Mouse (Mus musculus): ENCODE measurements around the gene Dll4. TPM values are rescaled to one million over a fixed set of nuclear protein-coding genes. Genes with fewer than 3 reads are reported as not detected.

Gene Dll4
- polyA plus RNA-seq, 1 experiment from 2014 or later, result 8.4 TPM

DNA sequence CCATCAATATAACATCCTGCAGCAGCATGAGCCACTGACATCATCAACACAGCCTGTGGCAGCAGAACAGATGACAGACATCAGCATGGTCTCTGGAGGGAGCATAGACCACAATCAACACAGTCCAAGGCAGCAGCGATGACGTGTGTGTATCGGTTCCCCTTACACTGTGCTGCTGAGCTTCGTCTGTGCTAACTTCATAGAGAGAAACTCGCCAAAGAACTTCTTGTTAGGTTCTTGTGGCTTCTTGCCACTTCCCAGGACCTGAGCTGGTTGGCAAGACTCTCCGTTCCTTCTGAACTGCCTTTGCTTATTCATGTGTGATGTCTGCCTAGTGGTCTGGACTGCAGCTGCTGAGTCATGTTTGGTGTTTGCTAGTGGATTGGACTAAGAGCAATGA is 32.7 kb downstream of the Dll4 start:
- no peak overlapping the region for H3K27ac ChIP-seq (ENCODE audit: low read length)
- no peaks in the 10 kb centered on the region for H3K4me1 ChIP-seq (ENCODE audit: control insufficient read depth, insufficient read depth, low read length)
- no peak overlapping the region for H3K9ac ChIP-seq (ENCODE audit: low read depth, low read length)
- no peak for ATAC-seq
- H3K4me2 ChIP-seq (ENCODE audit: low read depth, low read length), result no peak overlapping the region
- H3K9me3 ChIP-seq (ENCODE audit: control insufficient read depth, low read length), result peaks cover 5% of the 10 kb centered on the region; the same call in 1 of the 2 replicates
- 81% methylated on average over 6 of the region's 6 CpGs for WGBS
- H3K4me3 ChIP-seq (ENCODE audit: low read length), result no peak overlapping the region
- no peaks in the 10 kb centered on the region; the same call in 1 of the 2 replicates for H3K27me3 ChIP-seq (replicated peaks; ENCODE audit: control insufficient read depth, insufficient read depth, low read length)
- no peaks in the 10 kb centered on the region for H3K36me3 ChIP-seq (ENCODE audit: control insufficient read depth, insufficient read depth, low read length)

- 71% methylated on average over 2 of the region's 2 CpGs for WGBS
- H3K4me1 ChIP-seq (ENCODE audit: control insufficient read depth, insufficient read depth, low read length), result no peaks in the 10 kb centered on the region
- no peaks in the 10 kb centered on the region for H3K27me3 ChIP-seq (replicated peaks; ENCODE audit: control insufficient read depth, insufficient read depth, low read length)
- no peak overlapping the region for H3K27ac ChIP-seq (ENCODE audit: low read length)
- H3K9ac ChIP-seq (ENCODE audit: low read depth, low read length), result no peak overlapping the region
- H3K4me3 ChIP-seq (ENCODE audit: low read length), result no peak overlapping the region
- no peak overlapping the region for H3K4me2 ChIP-seq (ENCODE audit: low read depth, low read length)
- H3K36me3 ChIP-seq (ENCODE audit: control insufficient read depth, insufficient read depth, low read length), result no peaks in the 10 kb centered on the region
- peaks cover 5% of the 10 kb centered on the region; the same call in 1 of the 2 replicates for H3K9me3 ChIP-seq (ENCODE audit: control insufficient read depth, low read length)
- ATAC-seq, result no peak
Observed at GRCm38 (mm10) chr2:119359721-119360291, 34.2 kb downstream of the Dll4 start.

GRCm38 (mm10) chr2:119364969-119365368 is 39.4 kb downstream of the Dll4 start:
- H3K27me3 ChIP-seq (replicated peaks; ENCODE audit: control insufficient read depth, insufficient read depth, low read length), result no peaks in the 10 kb centered on the region
- H3K27ac ChIP-seq (ENCODE audit: low read length), result no peak overlapping the region
- 83% methylated on average over 3 of the region's 3 CpGs for WGBS
- no peaks in the 10 kb centered on the region for H3K36me3 ChIP-seq (ENCODE audit: control insufficient read depth, insufficient read depth, low read length)
- no peak overlapping the region for H3K4me2 ChIP-seq (ENCODE audit: low read depth, low read length)
- H3K4me3 ChIP-seq (ENCODE audit: low read length), result no peak overlapping the region
- no peak overlapping the region for H3K9ac ChIP-seq (ENCODE audit: low read depth, low read length)
- no peak for ATAC-seq
- H3K4me1 ChIP-seq (ENCODE audit: control insufficient read depth, insufficient read depth, low read length), result 0 out of 2 replicates have a peak, but pooled peaks cover 6% of the 10 kb centered on the region
- H3K9me3 ChIP-seq (ENCODE audit: control insufficient read depth, low read length), result peaks cover 5% of the 10 kb centered on the region; the same call in 1 of the 2 replicates

GRCm38 (mm10) chr2:119367346-119367745 is 41.8 kb downstream of the Dll4 start:
- no peaks in the 10 kb centered on the region for H3K27me3 ChIP-seq (replicated peaks; ENCODE audit: control insufficient read depth, insufficient read depth, low read length)
- WGBS, result 57% methylated on average over 3 of the region's 3 CpGs
- H3K4me1 ChIP-seq (ENCODE audit: control insufficient read depth, insufficient read depth, low read length), result 0 out of 2 replicates have a peak, but pooled peaks cover 6% of the 10 kb centered on the region
- ATAC-seq, result peak; percentile 79
- H3K9ac ChIP-seq (ENCODE audit: low read depth, low read length), result no peak overlapping the region
- no peak overlapping the region for H3K4me3 ChIP-seq (ENCODE audit: low read length)
- no peaks in the 10 kb centered on the region for H3K9me3 ChIP-seq (ENCODE audit: control insufficient read depth, low read length)
- H3K36me3 ChIP-seq (ENCODE audit: control insufficient read depth, insufficient read depth, low read length), result peaks cover 2% of the 10 kb centered on the region; the same call in 1 of the 2 replicates
- H3K27ac ChIP-seq (ENCODE audit: low read length), result no peak overlapping the region
- no peak overlapping the region for H3K4me2 ChIP-seq (ENCODE audit: low read depth, low read length)

DNA sequence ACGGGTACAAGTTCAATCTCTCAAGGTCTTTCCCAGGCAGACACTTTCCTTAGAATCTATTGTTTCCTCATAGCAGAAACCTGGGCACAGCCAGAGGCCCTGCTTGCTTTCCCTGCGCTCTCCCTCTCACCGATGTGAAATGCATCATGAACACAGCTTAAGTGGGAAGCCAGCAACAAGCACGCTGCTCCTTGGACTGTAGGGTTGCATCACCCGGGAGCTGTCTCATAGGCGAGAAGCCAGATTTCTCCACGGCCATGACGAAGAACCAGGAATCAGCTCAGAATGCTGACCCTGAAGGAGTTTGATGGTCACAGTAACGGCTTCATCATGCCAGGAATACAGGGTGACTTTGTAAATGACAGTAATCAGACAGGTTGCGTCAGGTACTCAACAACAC is 44.5 kb downstream of the Dll4 start:
- no peaks in the 10 kb centered on the region for H3K9me3 ChIP-seq (ENCODE audit: control insufficient read depth, low read length)
- H3K4me2 ChIP-seq (ENCODE audit: low read depth, low read length), result no peak overlapping the region
- no peaks in the 10 kb centered on the region for H3K27me3 ChIP-seq (replicated peaks; ENCODE audit: control insufficient read depth, insufficient read depth, low read length)
- 92% methylated on average over 10 of the region's 10 CpGs for WGBS
- H3K4me1 ChIP-seq (ENCODE audit: control insufficient read depth, insufficient read depth, low read length), result 0 out of 2 replicates have a peak, but pooled peaks cover 6% of the 10 kb centered on the region
- H3K4me3 ChIP-seq (ENCODE audit: low read length), result no peak overlapping the region
- no peak overlapping the region for H3K9ac ChIP-seq (ENCODE audit: low read depth, low read length)
- peaks cover 16% of the 10 kb centered on the region for H3K36me3 ChIP-seq (ENCODE audit: control insufficient read depth, insufficient read depth, low read length)
- no peak for ATAC-seq
- no peak overlapping the region for H3K27ac ChIP-seq (ENCODE audit: low read length)

DNA sequence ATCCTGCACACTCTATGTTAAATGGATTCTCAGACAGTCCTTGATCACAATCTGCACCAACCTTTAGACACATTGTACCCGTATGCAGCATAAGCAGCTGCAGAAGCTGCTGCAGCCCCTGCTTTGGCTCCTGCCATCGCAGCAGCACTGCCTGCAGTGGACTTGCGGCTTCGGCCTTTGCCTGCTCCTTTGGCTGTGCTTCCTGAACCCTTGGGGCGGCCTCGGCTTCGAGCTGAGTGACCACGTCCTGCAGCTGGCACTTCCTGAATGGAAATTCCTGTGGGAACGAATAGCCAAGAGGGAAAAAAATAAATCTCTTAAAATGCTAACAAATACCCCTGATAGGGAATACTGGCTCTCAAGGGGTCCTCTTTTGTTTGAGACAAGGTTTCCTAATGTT is 51.7 kb downstream of the Dll4 start:
- Histone ChIP-seq H3K4me2 (ENCODE audit: low read depth, low read length) (no peak overlapping the region), H3K4me1 (ENCODE audit: control insufficient read depth, insufficient read depth, low read length) (no peaks in the 10 kb centered on the region), H3K9me3 (ENCODE audit: control insufficient read depth, low read length) (no peaks in the 10 kb centered on the region), H3K27ac (ENCODE audit: low read length) (no peak overlapping the region), H3K27me3 (replicated peaks; ENCODE audit: control insufficient read depth, insufficient read depth, low read length) (no peaks in the 10 kb centered on the region), H3K4me3 (ENCODE audit: low read length) (no peak overlapping the region), H3K36me3 (ENCODE audit: control insufficient read depth, insufficient read depth, low read length) (peaks cover 45% of the 10 kb centered on the region), H3K9ac (ENCODE audit: low read depth, low read length) (no peak overlapping the region)
- WGBS, result 78% methylated on average over 9 of the region's 9 CpGs
- no peak for ATAC-seq

DNA sequence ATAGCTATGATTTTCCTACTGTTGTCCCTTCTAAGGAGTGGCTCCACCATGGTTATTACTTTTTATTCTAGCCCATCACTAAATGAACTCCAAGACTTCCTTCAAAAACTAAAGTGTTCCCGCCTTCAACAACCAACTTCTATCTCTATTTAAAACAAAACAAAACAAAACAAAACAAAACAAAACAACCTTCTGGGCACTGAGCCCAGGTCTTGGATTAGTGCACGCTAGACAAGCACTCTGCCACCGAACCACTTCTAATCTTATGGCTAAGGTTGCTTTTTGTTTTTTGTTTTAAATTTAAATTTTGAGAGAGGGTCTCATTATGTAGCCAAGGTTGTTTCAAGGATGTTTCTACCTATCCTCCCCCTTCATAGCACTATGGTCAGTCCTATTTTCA is 52.2 kb downstream of the Dll4 start:
- Histone ChIP-seq H3K4me3 (ENCODE audit: low read length) (no peak overlapping the region), H3K27me3 (replicated peaks; ENCODE audit: control insufficient read depth, insufficient read depth, low read length) (no peaks in the 10 kb centered on the region), H3K9ac (ENCODE audit: low read depth, low read length) (no peak overlapping the region), H3K36me3 (ENCODE audit: control insufficient read depth, insufficient read depth, low read length) (peaks cover 44% of the 10 kb centered on the region), H3K4me2 (ENCODE audit: low read depth, low read length) (no peak overlapping the region), H3K4me1 (ENCODE audit: control insufficient read depth, insufficient read depth, low read length) (no peaks in the 10 kb centered on the region), H3K27ac (ENCODE audit: low read length) (no peak overlapping the region), H3K9me3 (ENCODE audit: control insufficient read depth, low read length) (no peaks in the 10 kb centered on the region)
- no peak for ATAC-seq
- WGBS, result 79% methylated on average over 3 of the region's 3 CpGs

DNA sequence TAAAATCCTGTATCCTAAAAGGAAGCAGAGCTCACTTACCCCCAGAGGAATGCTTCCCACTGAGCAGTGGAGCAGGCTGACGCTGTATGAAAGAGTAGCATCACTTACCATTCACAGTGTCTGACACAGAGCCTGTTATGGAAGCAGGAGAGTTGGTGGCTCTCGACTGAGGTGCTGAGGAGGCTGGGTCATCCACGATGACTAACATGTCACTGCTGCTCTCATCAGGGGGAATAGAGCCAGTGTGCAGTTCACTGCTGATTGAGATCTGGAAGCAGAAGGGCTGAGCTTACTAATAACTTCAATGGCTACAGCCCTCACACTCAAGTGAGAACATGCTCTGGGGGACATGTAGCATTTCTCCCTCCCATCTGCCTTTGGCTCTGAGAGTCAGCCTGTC is 53.9 kb downstream of the Dll4 start:
- Histone ChIP-seq H3K27ac (ENCODE audit: low read length) (no peak overlapping the region), H3K36me3 (ENCODE audit: control insufficient read depth, insufficient read depth, low read length) (peaks cover 35% of the 10 kb centered on the region)

More for the DNA sequence above, 53.9 kb downstream of the Dll4 start:
- 94% methylated on average over 3 of the region's 3 CpGs for WGBS
- Histone ChIP-seq H3K4me3 (ENCODE audit: low read length) (no peak overlapping the region), H3K27me3 (replicated peaks; ENCODE audit: control insufficient read depth, insufficient read depth, low read length) (no peaks in the 10 kb centered on the region), H3K4me2 (ENCODE audit: low read depth, low read length) (no peak overlapping the region), H3K9ac (ENCODE audit: low read depth, low read length) (no peak overlapping the region), H3K9me3 (ENCODE audit: control insufficient read depth, low read length) (no peaks in the 10 kb centered on the region), H3K4me1 (ENCODE audit: control insufficient read depth, insufficient read depth, low read length) (no peaks in the 10 kb centered on the region)
- no peak for ATAC-seq
